Mouse (Mus musculus): Measurements from ENCODE around the gene Irgq.
"Not testable (repeated sequence)": the region's sequence is repeated elsewhere in the genome, so short reads cannot be mapped to it uniquely, and the experiment has no call there.

Gene Irgq

DNA sequence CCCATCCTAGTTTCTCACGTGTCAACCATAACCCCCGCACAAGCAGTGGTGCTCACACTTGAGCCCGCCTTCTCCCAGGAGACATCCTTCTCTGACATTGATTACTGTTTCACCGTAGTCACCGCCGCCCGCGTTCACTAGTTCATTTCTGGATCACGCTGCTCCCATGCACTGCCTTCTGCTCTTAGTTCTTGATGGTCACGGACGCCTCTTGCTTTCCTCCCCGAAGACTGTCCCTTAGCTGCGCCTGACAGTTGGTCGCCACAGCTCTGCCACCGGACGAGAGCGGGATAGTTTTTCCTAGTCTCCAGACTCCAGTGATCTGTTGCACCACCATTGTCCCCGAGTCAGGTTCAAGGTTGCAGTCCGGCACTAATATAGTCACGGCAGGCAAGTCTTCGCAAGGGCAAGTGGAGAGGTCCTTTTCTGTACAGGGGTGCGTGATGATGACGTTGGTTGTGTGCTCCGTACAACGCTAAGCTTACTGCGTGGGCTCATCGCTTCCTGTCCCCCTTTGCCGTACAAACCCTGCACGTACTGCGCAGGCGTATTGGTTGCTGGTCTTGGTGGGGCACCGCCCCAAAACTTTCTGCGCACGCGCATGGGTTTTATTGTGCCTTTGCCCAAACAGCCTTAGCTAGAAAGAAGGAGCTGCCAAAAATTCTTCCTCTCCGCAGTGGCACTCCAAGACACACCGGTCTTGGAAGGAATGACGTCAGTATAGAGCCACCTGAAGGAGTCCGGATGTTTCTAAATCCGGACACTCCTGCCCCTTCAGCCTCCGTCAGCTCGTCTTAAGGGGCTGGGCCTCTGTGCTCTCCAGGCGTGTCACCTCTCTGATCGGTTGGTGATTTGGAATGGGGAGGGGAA lies at the start of gene Irgq:
Irgq (plus strand) TSS at position 628 of the 870 bp plus-strand sequence.
- DNase-seq (ENCODE audit: low spot score in 2 of 2): peak; percentile 98 to 99

GRCm38 (mm10) chr7:24480986-24481473 lies 49.5 kb upstream of the Irgq start:
- DNase-seq (ENCODE audit: low spot score in 2 of 2): no peak

- DNase-seq (ENCODE audit: low spot score in 2 of 2): peak; percentile 80 to 82
Observed at GRCm38 (mm10) chr7:24481474-24482207, 48.8 kb upstream of the Irgq start, which contains the start of gene Cadm4. Gene Cadm4, plus strand, starts transcription at chr7:24482023.

- DNase-seq (ENCODE audit: low spot score in 2 of 2): no peak
Observed at GRCm38 (mm10) chr7:24482208-24483020, 48.1 kb upstream of the Irgq start.

- not testable (repeated sequence) for DNase-seq (ENCODE audit: low spot score in 2 of 2)
Observed at GRCm38 (mm10) chr7:24483291-24483690, 47.2 kb upstream of the Irgq start.

GRCm38 (mm10) chr7:24485481-24485880 lies 45.0 kb upstream of the Irgq start:
- DNase-seq (ENCODE audit: low spot score in 2 of 2): no peak

DNA sequence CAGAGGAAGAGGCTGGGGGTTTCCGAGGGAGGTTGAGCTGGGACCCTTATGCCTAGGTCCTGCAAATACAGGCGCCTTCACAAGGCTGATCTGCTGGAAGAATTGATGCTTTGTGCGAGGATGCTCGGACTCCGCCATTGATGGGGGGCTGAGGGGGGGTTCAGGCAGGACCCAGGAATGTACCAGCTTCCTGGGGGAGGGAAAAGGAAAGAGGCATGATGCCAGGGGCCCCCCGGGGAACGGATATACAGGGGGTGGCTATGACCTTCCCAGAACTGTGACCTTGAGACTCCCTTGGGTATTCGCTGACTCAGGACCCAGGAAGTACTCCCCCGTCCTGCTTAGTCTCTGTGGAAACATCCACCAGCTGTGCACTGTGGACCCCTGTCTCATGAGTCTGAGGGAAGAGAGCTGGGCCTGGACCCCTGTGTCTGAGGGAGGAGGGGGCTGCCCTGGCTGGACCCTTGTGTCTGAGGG lies 43.8 kb upstream of the Irgq start:
- no peak for DNase-seq (ENCODE audit: low spot score in 2 of 2)

GRCm38 (mm10) chr7:24487403-24487802 lies 43.1 kb upstream of the Irgq start:
- no peak for DNase-seq (ENCODE audit: low spot score in 2 of 2)

DNA sequence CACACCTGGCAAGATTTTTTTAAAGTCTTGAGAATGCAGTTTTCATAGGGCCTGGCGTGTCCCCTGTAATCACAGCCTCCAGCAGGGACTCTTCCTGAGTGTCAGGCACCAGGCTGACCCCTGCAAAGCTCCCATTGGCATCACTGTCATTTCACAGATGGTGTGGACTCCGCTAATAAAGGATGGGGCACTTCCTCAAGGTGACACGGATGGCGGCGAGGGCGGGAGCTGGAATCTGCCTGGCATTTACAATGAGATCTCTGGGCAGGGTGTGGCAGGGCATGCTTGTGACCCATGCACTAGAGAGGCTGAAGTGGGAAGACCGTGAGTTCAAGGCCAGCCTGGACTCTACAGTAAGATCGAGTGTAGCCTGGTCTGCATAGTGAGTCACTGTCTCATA lies 42.2 kb upstream of the Irgq start:
- DNase-seq (ENCODE audit: low spot score in 2 of 2): no peak

GRCm38 (mm10) chr7:24499856-24500577 lies 30.5 kb upstream of the Irgq start:
- DNase-seq (ENCODE audit: low spot score in 2 of 2): no peak

DNA sequence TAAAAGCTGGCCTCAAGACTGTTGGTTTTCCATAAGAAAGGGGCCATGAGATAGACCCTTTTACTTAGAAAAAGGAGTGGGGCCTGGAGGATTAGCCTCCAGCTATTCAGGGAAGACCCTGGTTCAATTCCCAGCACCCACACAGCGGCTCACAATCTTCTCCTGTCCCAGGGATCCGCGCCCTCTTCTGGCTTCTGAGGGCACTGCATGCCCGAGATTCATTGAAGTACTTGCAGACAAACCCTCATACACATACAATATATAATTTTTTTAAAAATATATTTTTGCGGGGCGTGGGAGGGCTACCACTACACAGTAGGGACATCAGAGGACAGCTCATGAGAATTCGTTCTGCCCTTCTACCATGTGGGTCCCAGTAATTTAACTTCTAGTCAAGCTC lies 29.6 kb upstream of the Irgq start:
- peak in 1 of 2 experiments; percentile 34 for DNase-seq (ENCODE audit: low spot score in 2 of 2)

GRCm38 (mm10) chr7:24501492-24501891 lies 29.0 kb upstream of the Irgq start:
- peak in 1 of 2 experiments; percentile 40 for DNase-seq (ENCODE audit: low spot score in 2 of 2)

- DNase-seq (ENCODE audit: low spot score in 2 of 2): no peak
Observed at GRCm38 (mm10) chr7:24504004-24504403, 26.5 kb upstream of the Irgq start.

DNA sequence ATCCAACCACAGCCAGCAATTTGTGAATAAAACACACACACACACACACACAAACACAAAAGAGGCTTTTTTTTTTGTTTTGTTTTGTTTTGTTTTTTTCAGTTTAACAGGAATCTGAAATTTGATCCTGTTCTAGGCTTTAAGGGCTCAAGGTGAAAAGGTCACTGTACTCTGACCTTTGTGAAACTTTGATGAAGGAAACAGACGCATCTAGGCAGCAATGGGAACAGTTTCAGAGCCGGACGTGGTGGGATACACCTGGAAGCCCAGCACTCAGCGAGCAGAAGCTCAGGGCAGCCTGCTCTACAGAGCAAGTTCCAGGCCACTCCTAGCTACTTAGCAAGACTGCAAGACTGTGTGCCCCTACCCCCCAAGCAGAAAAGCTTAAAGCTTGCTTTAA lies 25.6 kb upstream of the Irgq start:
- no peak for DNase-seq (ENCODE audit: low spot score in 2 of 2)

- DNase-seq (ENCODE audit: low spot score in 2 of 2): no peak
Observed at GRCm38 (mm10) chr7:24505447-24506064, 24.9 kb upstream of the Irgq start.

DNA sequence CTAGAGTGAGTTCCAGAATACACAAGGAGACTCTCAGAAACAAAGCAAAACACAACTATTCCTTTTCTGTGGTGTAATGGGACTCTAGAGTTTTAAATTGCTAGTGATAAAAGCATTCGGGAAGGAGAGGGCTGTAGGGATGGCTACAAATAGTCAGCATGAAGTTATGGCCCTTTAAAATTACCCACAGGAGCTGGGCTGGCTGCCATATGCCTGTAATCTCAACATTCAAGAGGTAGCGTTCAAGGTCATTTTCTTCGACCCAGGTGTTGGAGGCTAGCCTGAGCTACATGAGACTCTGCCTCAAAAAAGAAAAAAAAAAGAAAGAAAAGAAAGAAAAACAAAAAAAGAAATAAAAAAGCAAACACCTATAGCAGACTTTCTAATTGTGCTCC lies 24.4 kb upstream of the Irgq start:
- DNase-seq (ENCODE audit: low spot score in 2 of 2): no peak

DNA sequence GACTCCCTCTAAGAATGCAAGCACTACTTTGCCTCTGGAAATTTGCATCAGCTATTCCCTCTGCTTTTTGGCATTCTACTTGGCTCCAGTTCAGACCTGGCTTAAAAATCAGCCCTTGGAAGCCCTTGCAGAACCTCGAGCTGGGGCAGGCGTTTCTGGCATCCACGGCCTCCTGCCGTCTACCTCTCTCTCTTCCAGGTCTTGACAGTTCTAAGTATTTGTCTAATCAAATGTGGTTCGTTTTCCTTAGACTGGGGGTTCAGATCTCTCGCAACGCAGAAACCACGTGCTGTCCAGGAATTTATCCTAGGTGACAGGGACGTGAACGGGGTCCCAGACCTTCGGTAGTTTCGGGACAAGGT lies 24.0 kb upstream of the Irgq start:
- no peak for DNase-seq (ENCODE audit: low spot score in 2 of 2)

DNA sequence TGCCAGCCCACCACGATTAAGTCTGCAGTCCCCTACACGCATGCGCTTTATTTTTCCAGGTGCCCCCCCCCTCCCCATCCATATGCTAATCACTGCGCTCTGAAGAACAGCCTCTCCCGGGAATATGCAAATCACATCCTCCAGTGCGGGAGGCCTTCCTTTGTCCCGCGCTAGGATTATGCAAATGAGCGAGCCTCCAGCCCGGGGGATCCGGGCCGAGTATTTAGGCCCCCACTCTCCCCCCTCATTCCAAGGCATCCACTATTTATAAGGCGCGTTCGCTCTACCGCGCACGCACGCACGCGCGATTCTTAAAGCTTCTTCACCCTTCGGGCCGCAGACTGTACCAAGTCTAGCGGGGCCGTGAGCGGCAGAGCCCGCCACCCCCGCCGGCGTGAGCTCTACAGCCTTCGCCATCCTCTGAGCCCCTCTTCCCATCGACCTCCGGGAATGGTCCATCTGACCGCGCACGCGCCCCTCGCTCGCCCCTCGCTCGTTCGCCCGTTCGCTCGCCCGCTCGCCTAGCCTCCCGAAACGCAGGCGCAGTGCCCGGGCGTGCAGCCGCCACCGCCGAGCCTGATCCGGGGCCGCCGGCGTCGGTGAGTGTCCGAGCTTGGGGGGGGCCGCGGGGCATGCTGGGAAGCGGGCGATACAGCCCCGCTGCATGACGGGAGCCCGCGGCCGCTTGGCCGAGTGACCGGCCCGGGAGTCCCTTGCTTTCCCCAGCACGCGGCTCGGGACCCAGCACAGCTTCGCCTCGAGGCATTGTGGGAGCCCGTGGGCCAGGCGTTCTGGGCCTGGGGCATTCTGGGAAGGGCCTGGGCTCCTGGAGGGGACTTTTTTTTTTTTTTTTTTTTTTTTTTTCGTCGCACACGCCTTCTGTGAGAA lies 23.4 kb upstream of the Irgq start, which contains the start of gene Zfp428:
Zfp428 (plus strand) TSS at position 169 of the 888 bp plus-strand sequence.
- DNase-seq (ENCODE audit: low spot score in 2 of 2): peak; percentile 69 to 72

- no peak for DNase-seq (ENCODE audit: low spot score in 2 of 2)
Observed at GRCm38 (mm10) chr7:24507726-24508114, 22.8 kb upstream of the Irgq start.

All from spleen, postnatal 36 days (tissue).